Mouse (Mus musculus): ENCODE measurements around the gene Smcr8.

Gene Smcr8

DNA sequence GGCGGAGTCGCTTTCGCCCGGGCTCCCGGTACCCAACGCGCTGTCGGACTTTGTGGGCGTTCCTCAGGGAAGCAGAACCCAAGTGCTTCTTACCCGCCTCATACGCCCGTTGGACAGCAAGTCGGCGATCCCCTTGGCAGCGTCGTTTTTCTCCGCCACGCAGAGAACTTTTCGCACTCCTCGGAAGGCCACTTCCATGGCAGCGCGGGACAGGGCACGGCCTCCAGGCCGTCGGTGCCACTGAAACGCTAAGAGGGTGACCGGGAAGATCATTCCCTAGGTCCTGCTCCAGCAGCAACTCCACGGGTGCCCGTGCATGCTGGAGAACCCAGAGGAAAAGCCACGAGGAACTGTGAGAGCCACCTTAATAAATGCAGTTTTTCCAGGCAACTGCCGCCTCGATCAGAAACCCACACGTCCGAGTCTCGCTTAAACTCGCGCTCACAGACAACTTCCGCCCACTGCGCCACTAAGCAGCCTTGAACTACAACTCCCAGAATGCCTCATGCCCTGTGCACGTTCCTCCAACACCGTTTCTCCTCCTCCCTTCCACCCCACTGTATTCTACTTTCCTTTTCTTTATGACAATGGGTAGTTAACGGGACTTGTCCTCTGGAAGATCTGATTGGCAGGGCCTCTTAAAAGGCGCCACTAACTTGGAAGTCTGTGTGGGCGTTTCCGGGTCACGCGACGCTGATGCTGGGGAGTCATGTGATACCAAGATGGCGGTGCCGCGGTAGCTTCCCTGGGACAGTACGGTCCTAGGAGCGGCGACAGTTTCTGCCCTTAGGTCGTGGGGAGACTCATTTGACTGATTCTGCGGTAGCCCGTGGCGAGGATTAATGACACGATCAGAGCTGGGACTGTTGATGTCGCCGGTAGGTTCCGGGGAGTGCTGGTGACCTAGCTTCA is at the start of gene Smcr8, which contains the start of gene Top3a:
Gene Smcr8 (plus strand): TSS at position 696 of the 912 bp plus-strand sequence.
Gene Top3a (minus strand): TSS at position 537 of the 912 bp plus-strand sequence.
- peak; percentile 80 to 83 for DNase-seq (ENCODE audit: low spot score in 2 of 2)

DNA sequence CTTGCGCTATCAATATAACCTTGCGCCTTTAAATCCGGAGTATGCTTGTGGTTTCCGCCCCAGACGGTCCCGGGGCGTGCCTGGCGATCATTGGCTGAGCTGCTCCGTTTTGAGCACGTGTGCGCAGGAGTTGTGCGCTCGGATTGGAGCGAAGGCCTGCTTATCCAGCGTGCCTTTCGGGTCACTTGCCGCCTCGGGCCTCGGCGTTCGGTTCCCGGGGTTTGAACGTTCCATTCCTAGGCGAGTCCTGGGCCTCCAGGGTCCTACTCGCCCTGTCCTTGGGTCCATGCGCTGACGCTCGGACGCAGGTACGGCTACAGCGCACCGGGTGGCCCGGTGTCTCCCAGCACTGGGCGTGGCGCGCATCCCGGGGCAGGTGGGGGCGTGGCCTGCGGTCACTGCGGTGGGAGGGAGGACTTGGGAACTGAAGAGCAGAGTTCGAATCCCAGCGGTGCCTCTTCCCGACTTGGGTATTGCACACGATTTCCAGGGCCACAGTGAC is 49.0 kb upstream of the Smcr8 start, which contains the start of gene Mief2:
Gene Mief2 (plus strand): TSS at position 139 of the 502 bp plus-strand sequence.
- peak; percentile 93 to 94 for DNase-seq (ENCODE audit: low spot score in 2 of 2)

- DNase-seq (ENCODE audit: low spot score in 2 of 2), result no peak
Measured at GRCm38 (mm10) chr11:60729217-60729641, 48.1 kb upstream of the Smcr8 start.

DNA sequence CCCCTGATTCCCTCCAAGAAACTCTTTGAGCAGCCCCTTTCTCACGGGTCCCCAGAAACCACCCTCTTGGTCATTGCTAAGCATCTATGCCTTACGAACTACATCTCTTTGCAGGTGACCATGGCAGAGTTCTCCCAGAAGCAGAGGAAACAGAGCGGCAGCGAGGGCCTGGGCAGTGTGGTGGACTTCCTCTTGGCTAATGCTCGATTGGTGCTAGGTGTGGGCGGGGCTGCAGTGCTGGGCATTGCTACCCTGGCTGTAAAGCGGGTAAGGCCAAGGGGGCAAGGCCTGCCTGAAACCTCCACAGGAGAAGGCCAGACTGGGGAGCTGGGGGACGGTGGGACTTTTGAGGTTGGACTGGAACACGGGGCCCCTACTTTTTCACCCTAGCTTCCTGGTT is 47.2 kb upstream of the Smcr8 start:
- no peak for DNase-seq (ENCODE audit: low spot score in 2 of 2)

DNA sequence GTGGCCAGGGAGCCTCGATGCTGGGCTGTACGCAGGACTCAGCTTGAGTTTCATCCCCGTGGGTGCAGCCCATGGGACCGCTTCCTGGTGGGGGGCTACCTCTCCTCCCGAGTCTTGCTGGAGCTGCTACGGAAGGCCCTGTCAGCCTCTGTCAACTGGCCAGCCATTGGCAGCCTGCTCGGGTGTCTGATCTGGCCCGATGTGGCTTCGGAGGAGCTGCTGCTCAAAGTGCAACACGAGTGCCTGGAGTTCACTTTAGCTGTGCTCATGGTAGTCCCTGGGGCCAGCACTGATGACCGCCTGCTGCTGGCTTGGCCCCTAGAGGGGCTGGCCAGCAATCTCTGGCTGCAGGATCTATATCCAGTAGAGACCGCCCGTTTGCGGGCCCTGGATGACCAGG is 46.1 kb upstream of the Smcr8 start:
- DNase-seq (ENCODE audit: low spot score in 2 of 2), result no peak

- no peak for DNase-seq (ENCODE audit: low spot score in 2 of 2)
Measured at GRCm38 (mm10) chr11:60734206-60734605, 43.1 kb upstream of the Smcr8 start.

GRCm38 (mm10) chr11:60735191-60735590 is 42.1 kb upstream of the Smcr8 start:
- no peak for DNase-seq (ENCODE audit: low spot score in 2 of 2)

DNA sequence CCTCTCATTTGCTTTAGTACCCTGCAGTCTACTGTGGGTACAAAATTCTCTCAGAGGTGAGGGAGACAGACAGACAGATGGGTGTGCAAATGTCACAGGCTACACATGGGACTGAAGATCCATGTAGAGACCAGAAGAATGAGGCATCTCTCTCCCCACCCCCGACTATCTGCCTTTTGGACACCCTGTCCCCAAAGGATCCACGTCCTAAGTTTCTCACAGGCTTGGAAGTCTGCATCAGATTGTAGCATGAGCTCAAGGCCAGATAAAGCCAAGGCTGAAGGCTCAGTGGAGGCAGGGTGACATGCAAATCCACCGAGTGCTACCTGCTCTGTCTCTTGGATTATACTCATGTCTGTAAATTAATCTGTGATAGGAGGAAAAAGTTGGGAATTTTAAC is 40.8 kb upstream of the Smcr8 start:
- no peak for DNase-seq (ENCODE audit: low spot score in 2 of 2)

DNA sequence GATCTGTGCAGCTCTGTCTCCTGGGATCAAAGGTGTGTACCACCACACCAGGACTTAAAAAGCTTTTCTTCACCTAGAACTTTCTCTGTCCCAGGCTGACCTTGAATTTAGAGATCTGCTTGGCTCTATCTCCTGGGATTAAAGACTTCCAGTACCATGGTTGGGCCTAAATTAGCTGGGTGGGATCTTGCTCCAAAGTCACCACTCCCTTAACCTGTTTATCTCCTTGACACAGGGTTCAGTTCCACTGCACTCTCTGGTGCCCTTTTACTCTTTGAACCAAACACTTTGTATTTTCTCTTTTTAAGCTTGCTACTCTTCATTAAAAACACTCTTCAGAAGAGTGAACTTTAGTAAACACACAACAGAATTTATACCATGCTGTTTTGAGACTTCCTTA is 39.9 kb upstream of the Smcr8 start:
- DNase-seq (ENCODE audit: low spot score in 2 of 2), result no peak

- DNase-seq (ENCODE audit: low spot score in 2 of 2), result no peak
Measured at GRCm38 (mm10) chr11:60740321-60740720, 37.0 kb upstream of the Smcr8 start.

DNA sequence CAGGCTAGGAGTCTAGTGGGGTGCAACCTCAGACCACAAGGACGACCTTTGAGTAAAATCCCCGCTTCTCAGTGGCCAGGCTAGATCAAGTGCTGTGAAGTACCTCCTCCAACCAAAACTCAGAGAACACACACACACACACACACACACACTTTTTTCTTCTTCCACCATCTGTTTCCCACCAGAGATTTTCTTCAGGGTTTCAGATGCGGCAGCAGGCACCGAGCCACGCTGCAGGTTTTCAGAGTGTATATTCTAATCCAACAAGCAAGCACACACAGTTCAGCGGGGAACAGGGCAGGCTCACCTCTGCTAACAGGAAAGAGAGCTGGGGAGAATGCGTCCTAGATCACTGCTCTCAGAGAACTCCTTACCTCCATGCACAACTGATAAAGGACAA is 21.8 kb upstream of the Smcr8 start:
- no peak for DNase-seq (ENCODE audit: low spot score in 2 of 2)

- no peak for DNase-seq (ENCODE audit: low spot score in 2 of 2)
Measured at GRCm38 (mm10) chr11:60761681-60762080, 15.6 kb upstream of the Smcr8 start.

DNA sequence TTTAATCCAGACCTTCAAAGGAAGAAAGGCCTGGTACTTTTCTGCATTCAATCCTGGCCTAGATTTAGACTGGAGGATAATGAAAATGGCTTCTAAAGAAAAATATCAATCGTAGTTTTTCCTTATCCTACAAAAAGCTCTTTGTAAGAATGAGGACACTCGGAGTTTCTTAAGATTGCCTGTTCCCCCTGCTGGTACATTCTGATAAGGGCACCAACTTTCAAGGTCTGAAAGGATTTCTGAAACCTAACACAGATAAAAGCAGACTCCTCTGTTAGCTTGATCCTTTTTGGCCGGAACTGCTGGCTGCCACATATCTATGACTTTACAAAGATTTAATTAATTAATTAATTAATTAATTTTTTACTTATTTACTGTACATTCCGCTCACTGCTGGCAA is 10.4 kb upstream of the Smcr8 start:
- no peak for DNase-seq (ENCODE audit: low spot score in 2 of 2)

GRCm38 (mm10) chr11:60769322-60769721 is 8.0 kb upstream of the Smcr8 start:
- DNase-seq (ENCODE audit: low spot score in 2 of 2), result no peak

- DNase-seq (ENCODE audit: low spot score in 2 of 2), result no peak
Measured at GRCm38 (mm10) chr11:60770776-60771175, 6.5 kb upstream of the Smcr8 start.

GRCm38 (mm10) chr11:60772161-60772560 is 5.2 kb upstream of the Smcr8 start:
- no peak for DNase-seq (ENCODE audit: low spot score in 2 of 2)

- no peak for DNase-seq (ENCODE audit: low spot score in 2 of 2)
Measured at GRCm38 (mm10) chr11:60774158-60774689, 3.1 kb upstream of the Smcr8 start.

DNA sequence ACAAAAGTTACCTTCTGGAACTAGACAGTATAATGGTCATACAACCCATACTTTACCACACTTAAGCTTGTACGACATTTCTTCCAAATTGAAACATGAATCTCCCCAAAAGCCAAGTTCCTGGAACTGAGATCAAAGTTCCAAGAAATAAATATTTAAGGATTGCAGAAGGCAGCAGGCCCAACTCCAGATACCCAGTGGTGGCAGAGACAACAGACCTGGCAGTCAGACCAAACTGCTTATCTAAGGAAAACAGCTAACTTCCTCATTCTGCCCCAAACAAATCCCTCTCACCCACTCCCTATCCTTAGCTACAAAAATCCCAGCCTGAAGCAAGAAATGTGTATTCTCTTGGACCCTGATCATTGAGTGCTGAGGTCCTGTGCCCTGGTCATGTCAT is 2.5 kb upstream of the Smcr8 start:
- no peak for DNase-seq (ENCODE audit: low spot score in 2 of 2)

DNA sequence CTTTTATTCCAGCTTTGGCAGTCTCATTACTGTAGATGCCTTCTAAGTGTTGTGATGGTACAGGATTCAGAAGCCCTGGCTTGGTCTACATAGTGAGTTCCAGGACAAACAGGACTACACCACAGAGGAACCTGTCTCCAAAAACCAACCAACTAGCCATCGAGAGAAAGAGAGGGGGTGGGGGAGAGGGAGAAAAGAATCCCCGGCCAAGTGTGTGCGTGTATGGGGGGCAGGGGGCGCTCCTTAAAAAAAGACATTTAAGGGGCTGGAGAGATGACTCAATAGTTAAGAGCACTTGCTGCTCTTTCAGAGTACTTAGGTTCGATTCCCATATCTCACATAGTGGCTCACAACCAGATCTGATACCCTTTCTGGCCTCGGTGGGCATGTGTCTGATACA is 1.7 kb upstream of the Smcr8 start:
- DNase-seq (ENCODE audit: low spot score in 2 of 2), result no peak

DNA sequence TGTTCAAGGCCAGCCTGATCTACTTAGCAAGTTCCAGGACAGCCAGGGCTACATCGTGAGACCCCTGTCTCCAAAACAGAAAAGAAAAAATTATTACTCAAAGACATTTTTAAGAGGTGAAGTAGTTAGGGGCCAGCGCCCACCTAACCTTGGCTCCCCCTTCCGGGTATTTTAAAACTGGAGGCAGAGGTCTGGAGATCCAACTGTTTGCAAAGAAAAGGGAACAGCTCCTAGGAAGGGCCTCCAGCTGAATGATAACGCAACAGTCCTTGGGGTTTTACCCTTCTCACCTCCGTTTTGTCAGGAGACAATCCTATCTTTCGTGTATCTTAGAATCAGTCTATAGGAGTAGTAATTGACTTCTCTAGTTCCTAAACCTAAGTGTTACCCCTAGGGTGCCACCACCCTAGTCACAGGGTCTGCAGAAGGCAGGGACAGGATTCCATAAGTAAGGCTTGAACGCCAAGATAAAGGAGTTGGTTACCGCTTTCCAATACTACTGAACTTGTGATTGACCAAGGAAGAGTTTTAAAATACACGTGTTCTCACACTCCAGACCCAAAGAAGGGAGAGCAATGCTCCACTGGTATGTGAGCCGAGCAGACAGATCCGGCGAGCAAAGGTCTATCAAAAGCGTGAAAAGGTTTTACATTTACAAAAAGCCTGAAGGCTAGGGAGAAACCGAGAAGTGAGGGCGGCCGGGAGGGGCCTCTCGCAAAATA is 1.1 kb upstream of the Smcr8 start:
- no peak for DNase-seq (ENCODE audit: low spot score in 2 of 2)

- DNase-seq (ENCODE audit: low spot score in 2 of 2), result no peak
Measured at GRCm38 (mm10) chr11:60777801-60778370, 562 bp downstream of the Smcr8 start.

DNA sequence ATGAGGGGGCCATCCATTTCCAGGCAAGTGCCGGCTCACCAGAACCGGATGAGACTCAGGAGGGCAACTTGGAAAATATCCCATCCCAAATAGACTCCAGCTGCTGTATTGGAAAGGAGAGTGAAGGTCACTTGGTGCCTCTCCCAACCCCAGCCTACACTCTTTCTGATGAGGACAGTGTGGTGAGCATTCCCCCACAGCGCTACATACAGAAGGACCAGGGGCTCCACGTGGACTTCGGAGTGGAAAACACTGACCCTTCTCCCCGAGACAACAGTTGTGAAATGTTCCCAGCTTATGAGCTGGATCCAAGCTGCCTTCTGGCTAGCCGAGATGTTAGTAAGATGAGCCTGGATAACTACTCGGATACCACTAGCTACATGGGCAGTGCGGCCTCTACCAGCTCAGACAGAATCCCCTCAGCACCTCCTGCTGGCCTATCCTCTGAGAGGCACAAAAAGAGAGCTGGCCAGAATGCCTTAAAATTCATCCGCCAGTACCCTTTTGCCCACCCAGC is 2.4 kb downstream of the Smcr8 start:
- no peak for DNase-seq (ENCODE audit: low spot score in 2 of 2)

Data from frontal cortex, postnatal 10 days (tissue).